Mouse (Mus musculus): ENCODE measurements around the gene E330021D16Rik. TPM values are rescaled to one million over a fixed set of nuclear protein-coding genes. Genes with fewer than 3 reads are reported as not detected.

E330021D16Rik gene
- total and polyA plus RNA-seq, 3 experiments = 0.16 TPM; not detected in 2

DNA sequence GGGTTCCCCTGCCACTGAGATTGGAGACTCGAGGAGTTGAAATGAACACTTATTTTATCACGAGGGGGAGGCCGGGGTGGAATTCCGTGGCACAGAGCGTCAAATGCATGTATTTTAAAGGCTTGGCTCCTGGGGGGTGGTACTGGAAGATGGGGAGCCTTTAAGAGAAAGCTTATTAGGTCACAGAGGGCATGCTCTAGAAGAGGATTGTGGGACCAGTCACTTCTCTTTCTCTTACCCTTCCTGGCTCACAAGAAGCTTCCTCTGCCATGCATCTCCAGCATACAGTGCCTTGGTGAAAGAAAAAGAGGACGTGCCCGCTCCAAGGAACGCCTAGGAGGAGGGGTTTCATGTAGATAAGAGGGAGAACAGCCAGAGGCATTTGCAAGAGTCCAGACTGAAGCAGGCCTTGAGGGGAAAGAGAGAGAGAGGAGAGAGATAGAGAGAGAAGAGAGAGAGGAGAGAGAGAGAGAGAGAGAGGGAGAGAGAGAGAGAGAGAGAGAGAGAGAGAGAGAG lies 3.0 kb upstream of the E330021D16Rik start:
- no peaks in the 10 kb centered on the region for H3K9me3 ChIP-seq (replicated peaks)
- TF ChIP-seq POLR2AphosphoS5 (IDR thresholded peaks at IDR 0.05; ENCODE audit: insufficient replicate concordance, low read depth, low read length) (no peak), GATA2 (IDR thresholded peaks at IDR 0.05; ENCODE audit: borderline replicate concordance, low read depth, low read length) (no peak), GATA1 (IDR thresholded peaks at IDR 0.05; ENCODE audit: borderline replicate concordance, low read length) (no peak), TAL1 (conservative IDR thresholded peaks at IDR 0.05; ENCODE audit: low read depth, low read length) (no peak), CTCF (IDR thresholded peaks at IDR 0.05; ENCODE audit: low read depth, low read length) (no peak)
- H3K36me3 ChIP-seq (replicated peaks) = no peaks in the 10 kb centered on the region
- ATAC-seq (ENCODE audit: extremely low read depth, insufficient number of reproducible peaks, low FRiP score, poor library complexity, severe bottlenecking) (no peak), DNase-seq (ENCODE audit: low spot score) (no peak)
- no peak overlapping the region for H3K4me3 ChIP-seq (ENCODE audit: low read depth, low read length)
- H3K4me1 ChIP-seq (ENCODE audit: insufficient read depth, low read depth, low read length) = peaks cover 8% of the 10 kb centered on the region; the same call in 1 of the 2 replicates
- H3K27me3 ChIP-seq (ENCODE audit: insufficient read depth, low read length) = no peaks in the 10 kb centered on the region

DNA sequence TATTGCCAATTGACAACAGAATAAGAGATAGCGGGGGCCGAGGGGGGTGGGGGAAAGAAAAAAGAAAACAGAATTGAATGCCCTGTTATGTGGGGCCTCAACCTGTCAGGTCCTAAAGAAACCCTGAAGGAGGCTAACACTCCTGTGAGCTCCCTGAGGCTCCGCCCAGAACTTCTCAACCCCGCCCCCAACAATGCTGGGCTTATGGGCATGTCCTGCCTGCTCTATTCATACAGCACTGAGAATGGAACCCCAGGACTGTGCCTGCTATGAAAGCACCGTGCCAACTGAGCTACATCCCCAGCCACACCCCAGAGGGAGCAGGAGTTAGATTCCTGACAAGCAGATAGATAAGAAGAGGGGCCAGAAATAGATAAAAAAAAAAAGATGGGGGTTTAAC lies 2.5 kb upstream of the E330021D16Rik start:
- Histone ChIP-seq H3K36me3 (replicated peaks) (no peaks in the 10 kb centered on the region), H3K9me3 (replicated peaks) (peaks cover 5% of the 10 kb centered on the region; the same call in 1 of the 2 replicates), H3K27me3 (ENCODE audit: insufficient read depth, low read length) (no peaks in the 10 kb centered on the region), H3K4me1 (ENCODE audit: insufficient read depth, low read depth, low read length) (peaks cover 8% of the 10 kb centered on the region; the same call in 1 of the 2 replicates), H3K4me3 (ENCODE audit: low read depth, low read length) (no peak overlapping the region)
- ATAC-seq (ENCODE audit: extremely low read depth, insufficient number of reproducible peaks, low FRiP score, poor library complexity, severe bottlenecking) (no peak), DNase-seq (ENCODE audit: low spot score) (no peak)
- TF ChIP-seq CTCF (IDR thresholded peaks at IDR 0.05; ENCODE audit: low read depth, low read length) = no peak
- no peak for TF ChIP-seq GATA1 (IDR thresholded peaks at IDR 0.05; ENCODE audit: borderline replicate concordance, low read length)
- no peak for TF ChIP-seq GATA2 (IDR thresholded peaks at IDR 0.05; ENCODE audit: borderline replicate concordance, low read depth, low read length)

DNA sequence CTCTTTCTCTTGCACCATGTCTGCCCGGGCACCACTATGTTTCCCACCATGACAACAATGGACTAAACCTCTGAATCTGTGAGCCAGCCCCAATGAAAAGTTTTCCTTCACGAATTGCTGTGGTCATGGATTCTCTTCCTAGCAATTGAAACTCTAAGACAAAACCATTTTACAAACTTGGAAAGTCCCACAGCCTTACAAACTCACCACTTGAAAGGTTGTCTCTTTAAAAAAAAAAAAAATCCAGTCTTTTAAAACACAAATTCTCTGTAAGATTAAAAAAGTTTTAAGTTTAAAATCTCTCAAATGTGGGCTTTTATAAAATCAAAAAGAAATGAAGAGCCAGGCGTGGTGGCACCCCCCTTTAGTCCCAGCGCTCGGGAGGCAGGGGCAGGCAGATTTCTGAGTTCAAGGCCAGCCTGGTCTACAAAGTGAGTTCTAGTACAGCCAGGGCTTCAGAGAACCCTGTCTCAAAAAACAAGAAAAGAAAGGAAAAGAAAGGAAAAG lies 1.5 kb downstream of the E330021D16Rik start:
- TF ChIP-seq GATA1 (IDR thresholded peaks at IDR 0.05; ENCODE audit: borderline replicate concordance, low read length) = no peak
- no peak for TF ChIP-seq GATA2 (IDR thresholded peaks at IDR 0.05; ENCODE audit: borderline replicate concordance, low read depth, low read length)
- TF ChIP-seq TAL1 (conservative IDR thresholded peaks at IDR 0.05; ENCODE audit: low read depth, low read length) = no peak
- no peak for TF ChIP-seq POLR2AphosphoS5 (IDR thresholded peaks at IDR 0.05; ENCODE audit: insufficient replicate concordance, low read depth, low read length)
- no peak for TF ChIP-seq CTCF (IDR thresholded peaks at IDR 0.05; ENCODE audit: low read depth, low read length)
- H3K4me1 ChIP-seq (ENCODE audit: insufficient read depth, low read depth, low read length) = peaks cover 8% of the 10 kb centered on the region; the same call in 1 of the 2 replicates
- DNase-seq (ENCODE audit: low spot score) (no peak), ATAC-seq (ENCODE audit: extremely low read depth, insufficient number of reproducible peaks, low FRiP score, poor library complexity, severe bottlenecking) (no peak)
- H3K27me3 ChIP-seq (ENCODE audit: insufficient read depth, low read length) = no peaks in the 10 kb centered on the region
- peaks cover 5% of the 10 kb centered on the region; the same call in 1 of the 2 replicates for H3K9me3 ChIP-seq (replicated peaks)
- no peaks in the 10 kb centered on the region for H3K36me3 ChIP-seq (replicated peaks)
- no peak overlapping the region for H3K4me3 ChIP-seq (ENCODE audit: low read depth, low read length)

DNA sequence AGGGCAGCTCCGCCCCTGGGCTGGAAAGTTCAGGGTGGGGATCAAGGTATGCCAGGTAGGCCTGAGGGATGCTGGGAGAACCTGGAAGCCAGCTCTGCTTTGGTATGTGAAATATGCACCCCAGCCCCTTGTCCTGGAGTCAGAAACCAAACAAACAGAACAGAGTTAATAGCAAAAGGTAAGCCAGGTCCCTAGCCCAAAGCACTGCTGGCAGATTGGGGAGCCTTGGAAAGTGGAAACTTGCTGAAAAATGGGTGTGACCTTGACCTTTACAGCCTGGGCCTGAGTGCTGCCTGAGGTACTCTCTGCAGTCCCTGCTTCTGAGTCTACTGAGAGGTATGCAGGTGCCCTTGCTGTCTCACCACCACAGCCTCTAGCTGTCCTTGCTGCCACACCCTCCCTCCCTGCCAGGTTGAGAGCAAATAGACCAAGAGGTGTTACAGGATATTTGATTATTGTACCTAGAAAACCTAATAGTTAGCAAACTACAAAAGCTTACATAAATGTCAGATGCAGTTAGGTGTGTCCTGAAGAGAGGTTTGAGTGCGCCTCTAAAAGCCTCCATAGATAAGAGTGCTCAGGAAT lies 7.7 kb downstream of the E330021D16Rik start:
- peaks cover 13% of the 10 kb centered on the region for H3K9me3 ChIP-seq (replicated peaks)
- no peaks in the 10 kb centered on the region for H3K27me3 ChIP-seq (ENCODE audit: insufficient read depth, low read length)
- TF ChIP-seq CTCF (IDR thresholded peaks at IDR 0.05; ENCODE audit: low read depth, low read length) (no peak), GATA2 (IDR thresholded peaks at IDR 0.05; ENCODE audit: borderline replicate concordance, low read depth, low read length) (no peak), POLR2AphosphoS5 (IDR thresholded peaks at IDR 0.05; ENCODE audit: insufficient replicate concordance, low read depth, low read length) (no peak), TAL1 (conservative IDR thresholded peaks at IDR 0.05; ENCODE audit: low read depth, low read length) (no peak), GATA1 (IDR thresholded peaks at IDR 0.05; ENCODE audit: borderline replicate concordance, low read length) (no peak)
- no peak overlapping the region for H3K4me3 ChIP-seq (ENCODE audit: low read depth, low read length)
- no peaks in the 10 kb centered on the region for H3K4me1 ChIP-seq (ENCODE audit: insufficient read depth, low read depth, low read length)
- no peaks in the 10 kb centered on the region for H3K36me3 ChIP-seq (replicated peaks)
- ATAC-seq (ENCODE audit: extremely low read depth, insufficient number of reproducible peaks, low FRiP score, poor library complexity, severe bottlenecking) (no peak), DNase-seq (ENCODE audit: low spot score) (no peak)

DNA sequence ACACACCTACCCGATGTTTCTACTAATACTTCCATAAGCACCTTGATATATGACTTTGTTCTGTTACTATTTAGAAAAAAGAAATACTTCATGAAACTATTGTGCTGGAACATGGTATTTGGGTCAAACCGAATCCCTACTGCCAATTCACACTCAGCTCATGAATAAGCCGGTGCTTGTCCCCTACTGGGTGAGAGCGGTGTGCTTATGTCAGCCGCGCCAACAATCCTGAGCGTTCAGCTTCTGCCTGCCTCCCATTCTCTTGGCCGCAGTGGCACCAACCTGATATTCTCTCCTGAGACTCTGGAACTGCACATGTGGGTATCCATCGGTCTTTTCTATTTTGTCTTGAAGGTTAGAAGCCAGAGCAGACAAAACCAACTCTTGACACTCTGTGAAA lies 18.5 kb downstream of the E330021D16Rik start:
- Histone ChIP-seq H3K9me3 (replicated peaks) (peaks cover 30% of the 10 kb centered on the region), H3K4me1 (ENCODE audit: insufficient read depth, low read depth, low read length) (no peaks in the 10 kb centered on the region; the same call in 1 of the 2 replicates), H3K36me3 (replicated peaks) (no peaks in the 10 kb centered on the region), H3K4me3 (ENCODE audit: low read depth, low read length) (no peak overlapping the region), H3K27me3 (ENCODE audit: insufficient read depth, low read length) (no peaks in the 10 kb centered on the region)
- no peak for DNase-seq (ENCODE audit: low spot score)
- no peak for TF ChIP-seq POLR2AphosphoS5 (IDR thresholded peaks at IDR 0.05; ENCODE audit: insufficient replicate concordance, low read depth, low read length)
- TF ChIP-seq CTCF (IDR thresholded peaks at IDR 0.05; ENCODE audit: low read depth, low read length) = no peak
- ATAC-seq (ENCODE audit: extremely low read depth, insufficient number of reproducible peaks, low FRiP score, poor library complexity, severe bottlenecking) = no peak

DNA sequence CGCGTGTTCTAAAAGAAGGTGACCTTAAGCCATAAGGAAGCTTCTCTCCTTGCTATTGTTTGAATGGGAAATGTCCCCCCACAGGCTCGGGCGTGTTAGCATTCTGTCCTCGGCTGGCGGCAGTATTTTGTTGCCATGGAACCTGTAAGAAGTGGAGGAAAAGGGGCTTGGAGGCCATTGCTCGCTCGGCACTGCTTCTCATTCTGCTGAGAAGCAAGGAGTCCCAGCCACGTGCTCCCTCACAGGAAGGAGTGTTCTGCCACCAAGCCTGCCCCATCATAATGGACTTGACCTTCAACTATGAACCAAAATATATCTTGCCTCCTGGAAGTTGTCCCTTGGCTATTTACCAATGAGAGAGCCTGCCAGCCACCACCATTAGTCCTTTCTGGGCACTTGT lies 25.1 kb downstream of the E330021D16Rik start:
- Histone ChIP-seq H3K4me1 (ENCODE audit: insufficient read depth, low read depth, low read length) (no peaks in the 10 kb centered on the region), H3K9me3 (replicated peaks) (peaks cover 19% of the 10 kb centered on the region), H3K36me3 (replicated peaks) (no peaks in the 10 kb centered on the region), H3K4me3 (ENCODE audit: low read depth, low read length) (no peak overlapping the region), H3K27me3 (ENCODE audit: insufficient read depth, low read length) (no peaks in the 10 kb centered on the region)
- ATAC-seq (ENCODE audit: extremely low read depth, insufficient number of reproducible peaks, low FRiP score, poor library complexity, severe bottlenecking) (no peak), DNase-seq (ENCODE audit: low spot score) (no peak)
- TF ChIP-seq TAL1 (conservative IDR thresholded peaks at IDR 0.05; ENCODE audit: low read depth, low read length) (no peak), GATA2 (IDR thresholded peaks at IDR 0.05; ENCODE audit: borderline replicate concordance, low read depth, low read length) (no peak), CTCF (IDR thresholded peaks at IDR 0.05; ENCODE audit: low read depth, low read length) (no peak), GATA1 (IDR thresholded peaks at IDR 0.05; ENCODE audit: borderline replicate concordance, low read length) (no peak), POLR2AphosphoS5 (IDR thresholded peaks at IDR 0.05; ENCODE audit: insufficient replicate concordance, low read depth, low read length) (no peak)

Data from G1E (cell line).